Mouse (Mus musculus) midbrain, postnatal 0 days (tissue): Measurements from ENCODE around the gene Hba-x. TPM values are rescaled to one million over a fixed set of nuclear protein-coding genes. Genes with fewer than 3 reads are reported as not detected.
A peak's percentile ranks its signal among the peaks of the same experiment; 100 is the strongest.

ENCODE experiments used
- ATAC-seq: fragments of 200-750 bp; cut with Nextera tagmentation; 2 replicates; pipeline ENCODE4 v1.8.0; 2017; ENCODE audit warnings: moderate number of reproducible peaks, mild to moderate bottlenecking, moderate TSS enrichment, moderate library complexity; ENCODE audit not compliant: low FRiP score
- DNase-seq: peaks from one replicate; pipeline ENCODE4 v3.0.0-alpha.2; 2015; ENCODE audit warnings: low spot score
- H3K27ac ChIP-seq: fragments of 300-500 bp; sonication (generic); 2 replicates; pipeline ENCODE4 v1.5.1; 2014; ENCODE audit warnings: low read depth, mild to moderate bottlenecking, low read length, mixed read lengths
- H3K27me3 ChIP-seq: fragments of 300-500 bp; sonication (generic); 2 replicates; pipeline ENCODE4 v1.6.1; 2014; ENCODE audit warnings: low read length, control low read depth, mixed read lengths; ENCODE audit not compliant: insufficient read depth
- H3K36me3 ChIP-seq: fragments of 300-500 bp; sonication (generic); 2 replicates; pipeline ENCODE4 v1.6.1; 2014; ENCODE audit warnings: low read length, control low read depth, mixed read lengths; ENCODE audit not compliant: insufficient read depth
- H3K4me1 ChIP-seq: fragments of 300-500 bp; sonication (generic); 2 replicates; pipeline ENCODE4 v1.6.1; 2014; ENCODE audit warnings: mild to moderate bottlenecking, control low read depth, antibody characterized with exemption, low read length, mixed read lengths; ENCODE audit not compliant: insufficient read depth
- H3K4me2 ChIP-seq: fragments of 300-500 bp; sonication (generic); 2 replicates; pipeline ENCODE4 v1.6.1; 2014; ENCODE audit warnings: low read depth, mild to moderate bottlenecking, low read length, mixed read lengths; ENCODE audit not compliant: poor library complexity, severe bottlenecking
- H3K4me3 ChIP-seq: fragments of 300-500 bp; sonication (generic); 2 replicates; pipeline ENCODE4 v1.5.1; 2014; ENCODE audit warnings: low read depth, mild to moderate bottlenecking, low read length, moderate library complexity
- H3K9ac ChIP-seq: fragments of 300-500 bp; sonication (generic); replicated peaks from 2 replicates; pipeline ENCODE4 v1.6.1; 2014; ENCODE audit warnings: mild to moderate bottlenecking, low read length, moderate library complexity, mixed read lengths; ENCODE audit not compliant: poor library complexity, severe bottlenecking
- H3K9me3 ChIP-seq: fragments of 300-500 bp; sonication (generic); 2 replicates; pipeline ENCODE4 v1.6.1; 2016; ENCODE audit warnings: low read length, control low read depth
- CTCF ChIP-seq: IDR thresholded peaks from 2 replicates; pipeline ENCODE4 v1.5.1; 2016; ENCODE audit warnings: antibody characterized with exemption, mild to moderate bottlenecking
- WGBS: fragments of 180-500 bp; shearing (Covaris S2); extraction: QIAGEN DNeasy Blood & Tissue Kit; methylation state at CpG from one replicate; pipeline ENCODE4 v1.1.7; 2014; 5-methylcytosine and 5-hydroxymethylcytosine counted together
- polyA plus RNA-seq: library from polyadenylated mRNA; unstranded; fragments of >200 nt; fragmentation: Nextera tagmentation; extraction: Ambion mirVana; gene quantifications from 2 replicates; pipeline ENCODE4 v1.2.1, GENCODE M21; 2015
- total RNA-seq: library from RNA; depleted of rRNA; stranded (reverse); fragments of >200 nt; gene quantifications from 2 replicates; pipeline ENCODE4 v1.2.3, GENCODE M21; 2014

Gene Hba-x
- total and polyA plus RNA-seq, 2 experiments from 2014 or later: 0.38 to 0.49 TPM

DNA sequence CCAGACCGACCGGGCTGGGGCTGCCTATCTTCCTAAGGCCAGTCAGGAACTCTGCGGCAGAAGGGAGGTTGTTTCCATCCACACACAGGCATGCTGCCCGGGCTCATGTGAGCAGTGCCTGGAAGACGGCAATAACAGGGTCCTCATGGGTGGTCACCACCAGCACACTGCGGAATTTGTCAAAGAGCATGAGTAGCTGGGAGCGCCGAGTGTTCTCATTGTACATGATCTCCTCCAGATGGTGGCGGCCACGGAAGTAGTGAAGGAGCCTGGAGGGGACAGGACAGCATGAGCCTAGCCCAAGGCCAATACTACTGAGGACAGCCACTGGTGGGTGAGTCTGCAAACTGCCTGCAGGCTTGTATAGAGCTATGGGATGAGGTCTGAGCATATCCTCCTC, 43.4 kb upstream of the Hba-x start:
- no peak overlapping the region for H3K4me2 ChIP-seq
- H3K27ac ChIP-seq: no peak overlapping the region
- H3K9ac ChIP-seq: no peak overlapping the region
- WGBS: 78% methylated on average over 10 of the region's 10 CpGs
- no peaks in the 10 kb centered on the region for H3K27me3 ChIP-seq
- peaks cover 30% of the 10 kb centered on the region for H3K36me3 ChIP-seq
- ATAC-seq: no peak
- no peak for DNase-seq
- 0 out of 2 replicates have a peak, but pooled peaks cover 5% of the 10 kb centered on the region for H3K4me1 ChIP-seq
- no peak overlapping the region for H3K4me3 ChIP-seq
- TF ChIP-seq CTCF: no peak
- H3K9me3 ChIP-seq: no peaks in the 10 kb centered on the region

DNA sequence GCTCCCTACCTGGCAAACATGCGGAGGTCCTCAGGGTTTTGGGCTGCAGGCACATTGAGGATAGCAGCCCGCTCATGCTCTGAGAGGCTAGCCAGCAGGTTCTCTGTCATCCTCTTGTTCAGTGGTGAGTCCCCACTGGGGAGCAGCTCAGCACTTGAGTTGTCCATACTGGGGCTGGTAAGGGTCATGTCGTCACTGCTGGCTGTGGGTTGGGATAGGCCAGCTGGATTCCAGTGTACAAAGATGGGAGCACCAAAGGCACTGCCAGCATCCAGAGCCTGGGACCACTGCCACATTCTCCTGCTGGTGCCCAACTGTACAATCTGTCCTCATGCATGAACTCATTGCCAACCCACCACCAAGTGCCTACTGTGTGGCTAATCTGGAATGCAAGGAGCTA, 42.3 kb upstream of the Hba-x start:
- Histone ChIP-seq H3K4me2 (no peak overlapping the region), H3K27ac (no peak overlapping the region), H3K9ac (no peak overlapping the region), H3K36me3 (peaks cover 30% of the 10 kb centered on the region), H3K27me3 (no peaks in the 10 kb centered on the region), H3K9me3 (no peaks in the 10 kb centered on the region), H3K4me3 (no peak overlapping the region), H3K4me1 (0 out of 2 replicates have a peak, but pooled peaks cover 5% of the 10 kb centered on the region)
- ATAC-seq (peak; percentile 6; the same call in 1 of the 2 replicates), DNase-seq (peak; percentile 75)
- 91% methylated on average over 3 of the region's 3 CpGs for WGBS
- no peak for TF ChIP-seq CTCF

DNA sequence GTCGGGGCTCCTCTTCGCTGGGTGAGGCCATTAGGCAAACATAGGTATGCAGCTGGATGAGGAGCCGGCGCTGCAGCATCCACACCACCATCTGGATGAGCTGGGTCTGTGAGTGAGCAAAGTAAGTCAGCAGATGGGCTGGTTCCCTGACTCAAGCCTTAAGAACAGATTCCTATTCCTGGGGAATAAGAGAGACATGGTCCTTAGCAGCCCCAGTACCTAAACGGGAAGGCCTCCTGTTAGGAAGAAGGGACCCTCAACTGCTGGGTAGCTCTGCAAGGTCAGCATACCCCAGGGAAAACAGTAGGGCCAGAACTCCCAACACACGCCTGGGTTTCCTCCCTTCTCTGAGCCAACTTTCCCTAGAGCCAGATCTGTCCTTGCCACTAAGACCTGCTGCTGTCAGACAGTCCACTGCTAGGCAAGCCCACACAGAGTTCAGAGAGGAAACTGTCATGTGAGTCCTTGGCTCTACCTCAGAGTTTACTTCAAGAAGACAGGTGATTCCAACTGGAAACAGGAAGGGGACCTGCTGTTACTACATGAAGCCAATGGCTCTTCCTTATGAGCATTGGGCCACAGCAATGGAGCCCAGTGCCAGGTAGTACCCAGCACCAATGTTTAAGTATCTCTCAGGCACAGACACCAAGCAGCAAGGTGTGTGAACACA, 41.2 kb upstream of the Hba-x start:
- H3K4me1 ChIP-seq: 0 out of 2 replicates have a peak, but pooled peaks cover 5% of the 10 kb centered on the region
- DNase-seq: no peak
- peaks cover 34% of the 10 kb centered on the region for H3K36me3 ChIP-seq

DNA sequence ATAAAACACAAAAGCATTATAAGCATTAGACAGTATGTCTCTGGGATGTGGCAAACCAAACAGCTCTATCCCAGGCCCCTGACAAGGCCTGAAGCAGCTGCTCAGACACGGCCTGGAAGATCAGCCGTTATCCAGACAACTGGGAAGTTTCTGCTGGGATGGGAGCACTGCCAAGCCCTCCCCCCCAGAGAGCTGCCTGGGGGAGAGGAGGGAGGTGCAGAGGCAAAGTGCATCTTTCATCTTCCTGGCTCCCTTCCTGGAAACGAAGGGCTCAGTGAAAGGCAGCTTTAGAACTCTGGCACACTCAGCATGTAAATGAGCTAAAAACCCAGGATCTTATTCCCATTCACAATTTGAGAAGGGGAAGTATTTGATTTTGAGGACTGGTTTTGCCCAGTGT, 40.6 kb upstream of the Hba-x start:
- H3K9me3 ChIP-seq: no peaks in the 10 kb centered on the region
- 30% methylated on average over 3 of the region's 3 CpGs for WGBS
- DNase-seq: peak; percentile 88
- no peak overlapping the region for H3K4me2 ChIP-seq
- no peak for TF ChIP-seq CTCF
- H3K27ac ChIP-seq: no peak overlapping the region
- H3K36me3 ChIP-seq: peaks cover 36% of the 10 kb centered on the region
- no peak overlapping the region for H3K9ac ChIP-seq
- 0 out of 2 replicates have a peak, but pooled peaks cover 5% of the 10 kb centered on the region for H3K4me1 ChIP-seq
- ATAC-seq: peak; percentile 36; the same call in 1 of the 2 replicates
- no peak overlapping the region for H3K4me3 ChIP-seq
- no peaks in the 10 kb centered on the region for H3K27me3 ChIP-seq

More for the DNA sequence above, 41.2 kb upstream of the Hba-x start:
- H3K4me3 ChIP-seq: no peak overlapping the region
- H3K27me3 ChIP-seq: no peaks in the 10 kb centered on the region
- TF ChIP-seq CTCF: no peak
- H3K4me2 ChIP-seq: no peak overlapping the region
- no peak for ATAC-seq
- no peak overlapping the region for H3K9ac ChIP-seq
- H3K9me3 ChIP-seq: no peaks in the 10 kb centered on the region
- WGBS: 88% methylated on average over 6 of the region's 6 CpGs
- no peak overlapping the region; the same call in 1 of the 2 replicates for H3K27ac ChIP-seq

DNA sequence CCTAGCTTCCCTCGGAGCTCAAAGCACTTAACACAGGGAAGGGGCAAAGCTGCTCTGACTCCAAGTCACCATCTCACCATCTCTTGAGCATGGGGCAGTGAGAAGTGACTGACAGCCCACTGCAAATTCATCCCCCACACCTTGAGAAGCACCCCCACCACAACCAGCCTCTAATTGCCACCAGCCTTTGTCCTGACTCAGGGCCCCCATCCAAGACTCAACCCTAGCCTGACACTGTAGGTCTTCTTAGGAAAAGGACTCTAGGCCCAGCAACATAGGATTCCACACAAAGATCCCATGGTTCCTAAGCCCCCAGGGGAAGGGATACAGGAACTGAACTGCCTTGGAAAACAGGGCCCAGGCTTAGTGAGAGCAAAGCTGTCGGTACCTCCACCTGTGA, 40.1 kb upstream of the Hba-x start:
- Histone ChIP-seq H3K4me1 (0 out of 2 replicates have a peak, but pooled peaks cover 5% of the 10 kb centered on the region), H3K9ac (no peak overlapping the region), H3K27ac (peak overlapping the region; percentile 44; the same call in 1 of the 2 replicates), H3K27me3 (no peaks in the 10 kb centered on the region), H3K4me2 (no peak overlapping the region), H3K9me3 (no peaks in the 10 kb centered on the region), H3K4me3 (no peak overlapping the region), H3K36me3 (peaks cover 37% of the 10 kb centered on the region)
- no peak for TF ChIP-seq CTCF
- DNase-seq: no peak
- no peak for ATAC-seq
- 46% methylated on average over 2 of the region's 2 CpGs for WGBS

DNA sequence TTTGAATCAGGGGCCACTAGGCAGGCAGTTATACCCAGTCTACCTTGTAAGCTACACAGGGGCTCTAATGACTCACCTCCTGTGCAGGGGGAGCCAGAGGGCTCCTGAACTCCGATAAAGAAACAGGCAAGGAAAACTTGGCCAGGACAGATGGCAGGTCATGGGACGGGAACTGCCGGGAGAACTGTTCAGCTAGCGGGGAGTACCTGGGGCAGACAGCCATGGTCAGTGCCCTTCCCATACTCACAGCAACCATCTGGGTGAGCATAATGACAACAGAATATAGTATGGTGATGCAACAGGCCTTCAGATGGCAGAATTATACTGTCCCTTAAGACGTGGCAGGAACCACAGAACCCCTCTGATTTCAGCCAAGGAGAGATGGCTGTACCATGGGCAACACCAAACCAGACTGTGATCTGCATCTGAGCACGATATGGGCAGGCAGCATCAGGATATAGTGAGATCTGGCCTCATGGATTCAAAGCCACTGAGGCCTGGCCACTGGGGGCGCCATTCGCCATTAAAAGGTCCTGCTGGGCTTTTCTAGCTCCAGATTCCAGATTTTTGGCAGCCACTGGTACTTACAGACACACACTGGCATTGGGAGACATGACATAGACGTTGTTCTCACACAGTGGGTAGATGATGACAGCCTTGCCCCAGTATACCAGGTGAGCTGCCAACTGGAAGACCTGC, 39.3 kb upstream of the Hba-x start:
- DNase-seq (peak; percentile 82), ATAC-seq (no peak)
- peak; percentile 81 for TF ChIP-seq CTCF
- 0 out of 2 replicates have a peak, but pooled peaks cover 5% of the 10 kb centered on the region for H3K4me1 ChIP-seq
- no peaks in the 10 kb centered on the region for H3K27me3 ChIP-seq
- peaks cover 37% of the 10 kb centered on the region for H3K36me3 ChIP-seq
- WGBS: 57% methylated on average over 9 of the region's 9 CpGs
- no peak overlapping the region for H3K4me2 ChIP-seq
- no peak overlapping the region for H3K9ac ChIP-seq
- H3K27ac ChIP-seq: peak overlapping the region; percentile 44; the same call in 1 of the 2 replicates
- no peaks in the 10 kb centered on the region for H3K9me3 ChIP-seq
- no peak overlapping the region for H3K4me3 ChIP-seq
